Mouse (Mus musculus) stomach, postnatal 0 days (tissue): ENCODE data around the gene Ptprf. TPM values are rescaled to one million over a fixed set of nuclear protein-coding genes. Genes with fewer than 3 reads are reported as not detected.

Source experiments
- ATAC-seq: fragments of 200-750 bp; cut with Nextera tagmentation; 2 replicates; pipeline ENCODE4 v1.8.0; 2017; ENCODE audit not compliant: low FRiP score, low TSS enrichment
- DNase-seq: peaks from one replicate; pipeline ENCODE4 v3.0.0-alpha.2; 2016; ENCODE audit warnings: low spot score
- H3K27ac ChIP-seq: fragments of 300-500 bp; sonication (generic); replicated peaks from 2 replicates; pipeline ENCODE4 v1.5.1; 2014; ENCODE audit warnings: mild to moderate bottlenecking, control low read depth
- H3K27me3 ChIP-seq: fragments of 300-500 bp; sonication (generic); 2 replicates; pipeline ENCODE4 v1.6.1; 2014; ENCODE audit warnings: low read length; ENCODE audit not compliant: control insufficient read depth, insufficient read depth
- H3K36me3 ChIP-seq: fragments of 300-500 bp; sonication (generic); 2 replicates; pipeline ENCODE4 v1.6.1; 2014; ENCODE audit warnings: low read length, mixed read lengths; ENCODE audit not compliant: control insufficient read depth, insufficient read depth
- H3K4me1 ChIP-seq: fragments of 300-500 bp; sonication (generic); replicated peaks from 2 replicates; pipeline ENCODE4 v1.6.1; 2014; ENCODE audit warnings: antibody characterized with exemption; ENCODE audit not compliant: control insufficient read depth, insufficient read depth
- H3K4me2 ChIP-seq: fragments of 300-500 bp; sonication (generic); replicated peaks from 2 replicates; pipeline ENCODE4 v1.6.1; 2014; ENCODE audit warnings: low read depth, mild to moderate bottlenecking, control low read depth, moderate library complexity
- H3K4me3 ChIP-seq: fragments of 300-500 bp; sonication (generic); 2 replicates; pipeline ENCODE4 v1.5.1; 2014; ENCODE audit warnings: low read depth, low read length, control low read depth
- H3K9ac ChIP-seq: fragments of 300-500 bp; sonication (generic); 2 replicates; pipeline ENCODE4 v1.6.1; 2014; ENCODE audit warnings: mild to moderate bottlenecking, low read length, control low read depth, mixed read lengths
- H3K9me3 ChIP-seq: fragments of 300-500 bp; sonication (generic); 2 replicates; pipeline ENCODE4 v1.6.1; 2016; ENCODE audit warnings: low read length; ENCODE audit not compliant: control insufficient read depth
- CTCF ChIP-seq: IDR thresholded peaks from 2 replicates; pipeline ENCODE4 v1.5.1; 2016; ENCODE audit warnings: antibody characterized with exemption, low read depth, mild to moderate bottlenecking, moderate library complexity
- EP300 ChIP-seq: optimal IDR thresholded peaks from 2 replicates; pipeline ENCODE3; 2016; ENCODE audit warnings: antibody characterized with exemption
- WGBS: fragments of 180-500 bp; shearing (Covaris S2); extraction: QIAGEN DNeasy Blood & Tissue Kit; methylation state at CpG from one replicate; pipeline ENCODE4 v1.1.7; 2014; 5-methylcytosine and 5-hydroxymethylcytosine counted together
- polyA plus RNA-seq: library from polyadenylated mRNA; unstranded; fragments of >200 nt; fragmentation: Nextera tagmentation; extraction: Ambion mirVana; gene quantifications from 2 replicates; pipeline ENCODE4 v1.2.1, GENCODE M21; 2015

Gene Ptprf
- polyA plus RNA-seq, 1 experiment from 2014 or later: 30.1 TPM

GRCm38 (mm10) chr4:118180301-118181080 is 110.7 kb downstream of the Ptprf start:
- H3K27ac ChIP-seq: peak overlapping the region; percentile 79
- H3K27me3 ChIP-seq: no peaks in the 10 kb centered on the region
- peaks cover 8% of the 10 kb centered on the region for H3K36me3 ChIP-seq
- no peaks in the 10 kb centered on the region for H3K9me3 ChIP-seq
- WGBS: 12% methylated on average over 17 of the region's 17 CpGs
- peak overlapping the region; percentile 47 for H3K9ac ChIP-seq
- H3K4me3 ChIP-seq: peak overlapping the region; percentile 80
- ATAC-seq (no peak), DNase-seq (no peak)
- no peak for TF ChIP-seq EP300
- TF ChIP-seq CTCF: no peak
- H3K4me2 ChIP-seq: peak overlapping the region; percentile 63
- H3K4me1 ChIP-seq: no peaks in the 10 kb centered on the region

GRCm38 (mm10) chr4:118179467-118180300 is 111.5 kb downstream of the Ptprf start, which contains the start of gene Kdm4a:
Gene Kdm4a, minus strand, starts transcription at chr4:118180043.
- Histone ChIP-seq H3K9ac (peak within 1 kb of the TSS; percentile 70), H3K27ac (peak within 1 kb of the TSS; percentile 95), H3K9me3 (no peaks in the 10 kb centered on the region), H3K4me3 (peak within 1 kb of the TSS; percentile 80), H3K4me2 (peak within 1 kb of the TSS; percentile 71), H3K27me3 (no peaks in the 10 kb centered on the region), H3K4me1 (no peaks in the 10 kb centered on the region), H3K36me3 (peaks cover 16% of the 10 kb centered on the region)
- peak; percentile 94 for DNase-seq
- ATAC-seq: peak; percentile 100
- WGBS: under 1% methylated on average over 38 of the region's 38 CpGs
- TF ChIP-seq EP300: no peak
- TF ChIP-seq CTCF: no peak; the same call in 1 of the 2 replicates

- DNase-seq (no peak), ATAC-seq (no peak)
- Histone ChIP-seq H3K9me3 (no peaks in the 10 kb centered on the region), H3K4me3 (peak overlapping the region; percentile 80), H3K27me3 (no peaks in the 10 kb centered on the region), H3K4me1 (no peaks in the 10 kb centered on the region), H3K9ac (peak overlapping the region; percentile 70), H3K36me3 (peaks cover 23% of the 10 kb centered on the region), H3K4me2 (peak overlapping the region; percentile 71), H3K27ac (peak overlapping the region; percentile 95; the same call in 1 of the 2 replicates)
- 1% methylated on average over 12 of the region's 12 CpGs for WGBS
- TF ChIP-seq EP300: no peak
- no peak for TF ChIP-seq CTCF
Measured at GRCm38 (mm10) chr4:118178952-118179466, 112.2 kb downstream of the Ptprf start.

- 92% methylated on average over 12 of the region's 12 CpGs for WGBS
- Histone ChIP-seq H3K9me3 (no peaks in the 10 kb centered on the region), H3K4me3 (no peak overlapping the region), H3K4me2 (no peak overlapping the region), H3K27ac (no peak overlapping the region), H3K27me3 (no peaks in the 10 kb centered on the region), H3K9ac (no peak overlapping the region), H3K36me3 (peaks cover 63% of the 10 kb centered on the region), H3K4me1 (no peaks in the 10 kb centered on the region)
- ATAC-seq (no peak), DNase-seq (no peak)
- no peak for TF ChIP-seq CTCF
- no peak for TF ChIP-seq EP300
Measured at GRCm38 (mm10) chr4:118172461-118172860, 118.7 kb downstream of the Ptprf start.

- no peak overlapping the region for H3K4me2 ChIP-seq
- DNase-seq: no peak
- no peak overlapping the region for H3K4me3 ChIP-seq
- H3K4me1 ChIP-seq: no peaks in the 10 kb centered on the region
- H3K36me3 ChIP-seq: peaks cover 68% of the 10 kb centered on the region
- 89% methylated on average over 9 of the region's 9 CpGs for WGBS
- ATAC-seq: no peak
- H3K9ac ChIP-seq: no peak overlapping the region
- H3K27me3 ChIP-seq: no peaks in the 10 kb centered on the region
- H3K27ac ChIP-seq: no peak overlapping the region
- no peak for TF ChIP-seq EP300
- TF ChIP-seq CTCF: peak; percentile 53
- no peaks in the 10 kb centered on the region for H3K9me3 ChIP-seq
Measured at GRCm38 (mm10) chr4:118171006-118171405, 120.2 kb downstream of the Ptprf start.
